Mouse (Mus musculus): ENCODE data around the gene Ahnak2. TPM values are rescaled to one million over a fixed set of nuclear protein-coding genes. Genes with fewer than 3 reads are reported as not detected.

Ahnak2 gene
- polyA plus RNA-seq, 1 experiment: 1.7 TPM

DNA sequence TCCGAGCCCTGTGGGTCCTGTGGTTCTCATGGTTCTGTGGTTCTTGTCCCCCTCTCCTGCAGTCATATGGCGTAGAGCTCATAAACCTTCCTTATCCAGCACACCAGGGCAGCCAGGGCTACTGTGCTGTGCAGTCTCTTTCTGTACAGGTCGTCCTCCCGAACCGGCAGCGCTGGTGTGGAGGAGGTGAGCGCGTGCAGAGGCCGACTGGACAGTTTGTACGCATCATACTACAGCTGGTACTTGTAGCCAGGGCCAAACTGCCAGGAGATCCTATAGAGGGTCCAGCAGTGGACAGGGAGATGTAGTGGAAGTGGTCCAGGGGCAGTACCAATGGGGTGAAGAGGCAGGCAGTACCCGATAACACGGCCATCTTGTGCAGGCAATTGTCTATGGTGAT is 51.5 kb downstream of the Ahnak2 start:
- H3K27ac ChIP-seq (ENCODE audit: insufficient read depth, low read length): no peak overlapping the region
- H3K4me1 ChIP-seq (ENCODE audit: control insufficient read depth, insufficient read depth, low read length): no peaks in the 10 kb centered on the region
- TF ChIP-seq POLR2A (IDR thresholded peaks at IDR 0.05; ENCODE audit: extremely low read depth, insufficient read depth, low read length) (no peak), CTCF (IDR thresholded peaks at IDR 0.05; ENCODE audit: extremely low read depth, insufficient read depth, low read length) (no peak)
- H3K4me3 ChIP-seq (ENCODE audit: insufficient read depth, low read length): no peak overlapping the region

DNA sequence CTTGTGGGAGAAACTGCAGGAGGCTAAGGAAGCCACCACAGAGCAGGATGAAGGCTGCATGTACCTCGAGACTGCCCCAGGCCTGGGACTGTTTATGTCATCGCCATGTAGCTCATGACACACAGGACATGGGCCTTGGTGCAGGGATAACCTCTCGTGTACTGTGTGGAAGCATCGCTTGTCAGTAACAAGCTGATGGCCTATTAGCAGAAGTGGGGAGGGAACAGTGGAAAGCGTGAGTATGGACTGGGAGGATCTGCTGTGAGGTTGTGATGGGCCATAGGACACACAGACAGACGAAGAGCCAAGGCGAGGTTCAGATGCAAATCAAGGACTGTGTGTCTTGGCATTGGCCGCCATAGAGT is 54.9 kb downstream of the Ahnak2 start:
- Histone ChIP-seq H3K27ac (ENCODE audit: insufficient read depth, low read length) (no peak overlapping the region), H3K4me1 (ENCODE audit: control insufficient read depth, insufficient read depth, low read length) (no peaks in the 10 kb centered on the region), H3K4me3 (ENCODE audit: insufficient read depth, low read length) (no peak overlapping the region)
- TF ChIP-seq CTCF (IDR thresholded peaks at IDR 0.05; ENCODE audit: extremely low read depth, insufficient read depth, low read length): no peak
- no peak for TF ChIP-seq POLR2A (IDR thresholded peaks at IDR 0.05; ENCODE audit: extremely low read depth, insufficient read depth, low read length)

DNA sequence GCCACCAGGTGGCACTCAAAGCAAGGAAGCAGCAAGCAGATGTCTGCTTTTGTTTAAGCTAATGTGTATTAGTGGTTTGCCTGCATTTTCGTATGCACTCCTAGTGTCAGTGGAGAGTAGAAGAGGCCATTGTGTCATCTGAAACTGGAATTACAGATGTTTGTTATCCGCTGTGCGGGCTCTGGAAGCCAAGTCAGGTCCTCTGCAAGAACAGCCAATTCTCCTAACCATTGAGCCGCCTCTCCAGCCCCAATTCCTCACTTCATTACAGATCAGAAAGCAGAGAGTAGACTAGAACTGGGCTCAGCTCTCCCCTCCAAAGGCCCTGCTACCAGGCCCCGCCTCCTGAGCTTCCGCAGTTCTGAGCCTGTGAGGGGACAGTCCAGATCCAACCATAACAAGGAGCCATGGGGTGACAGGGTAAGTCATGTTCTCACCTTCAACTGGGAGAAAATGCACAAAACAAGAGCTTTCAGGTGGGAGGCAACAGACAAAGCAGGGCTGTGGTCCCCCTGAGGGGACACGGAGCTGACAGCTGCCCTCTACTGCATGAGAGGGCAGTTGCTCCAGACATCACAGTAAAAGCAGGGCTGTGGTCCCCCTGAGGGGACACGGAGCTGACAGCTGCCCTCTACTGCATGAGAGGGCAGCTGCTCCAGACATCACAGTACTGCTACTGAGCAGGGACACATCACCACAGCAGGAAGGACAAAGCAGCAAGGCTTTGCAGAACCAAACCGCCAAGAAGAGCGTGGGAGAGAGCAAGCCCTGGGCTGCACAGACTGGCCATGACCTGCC is 55.5 kb downstream of the Ahnak2 start:
- no peak overlapping the region for H3K27ac ChIP-seq (ENCODE audit: insufficient read depth, low read length)
- no peak for TF ChIP-seq POLR2A (IDR thresholded peaks at IDR 0.05; ENCODE audit: extremely low read depth, insufficient read depth, low read length)
- TF ChIP-seq CTCF (IDR thresholded peaks at IDR 0.05; ENCODE audit: extremely low read depth, insufficient read depth, low read length): peak; percentile 59
- H3K4me3 ChIP-seq (ENCODE audit: insufficient read depth, low read length): no peak overlapping the region
- H3K4me1 ChIP-seq (ENCODE audit: control insufficient read depth, insufficient read depth, low read length): no peaks in the 10 kb centered on the region

DNA sequence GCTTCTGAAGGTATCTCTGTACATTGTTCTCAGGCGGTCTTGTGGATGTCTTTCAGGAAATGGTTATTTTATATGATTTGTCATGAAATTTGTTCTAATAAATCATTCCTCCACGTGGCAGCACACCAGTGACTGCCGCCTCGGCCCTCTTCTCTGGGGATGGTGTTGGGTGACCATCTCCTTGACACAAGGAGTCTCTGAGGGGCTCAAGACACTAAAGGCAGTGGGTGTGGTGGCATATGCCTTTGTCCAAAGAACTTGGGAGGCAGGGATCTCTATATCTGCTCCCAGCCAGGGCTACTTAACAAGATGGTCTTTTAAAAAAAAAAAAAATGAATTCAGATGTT is 56.0 kb downstream of the Ahnak2 start:
- no peak for TF ChIP-seq POLR2A (IDR thresholded peaks at IDR 0.05; ENCODE audit: extremely low read depth, insufficient read depth, low read length)
- no peak for TF ChIP-seq CTCF (IDR thresholded peaks at IDR 0.05; ENCODE audit: extremely low read depth, insufficient read depth, low read length)
- Histone ChIP-seq H3K4me3 (ENCODE audit: insufficient read depth, low read length) (no peak overlapping the region), H3K27ac (ENCODE audit: insufficient read depth, low read length) (no peak overlapping the region), H3K4me1 (ENCODE audit: control insufficient read depth, insufficient read depth, low read length) (no peaks in the 10 kb centered on the region)

DNA sequence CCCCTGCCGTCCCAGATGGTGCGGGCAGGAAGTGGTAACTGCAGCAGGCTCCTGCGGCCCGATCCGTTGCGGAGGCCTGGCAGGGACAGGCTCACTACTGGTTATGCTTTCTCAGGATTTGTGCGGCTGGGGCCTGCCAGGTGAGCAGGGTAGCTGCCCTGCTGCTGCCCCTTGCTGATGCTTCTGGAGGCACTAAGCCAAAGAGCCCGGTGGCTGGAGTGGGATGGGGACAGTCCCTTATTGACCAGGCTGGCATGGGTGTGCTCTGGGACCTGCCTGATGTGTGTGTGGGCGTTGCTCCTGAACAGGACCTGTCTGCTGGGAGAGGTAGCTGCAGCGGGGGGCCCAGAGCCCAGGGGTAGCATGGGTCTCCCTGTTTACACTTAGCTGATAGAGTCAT is 56.7 kb downstream of the Ahnak2 start:
- no peaks in the 10 kb centered on the region for H3K4me1 ChIP-seq (ENCODE audit: control insufficient read depth, insufficient read depth, low read length)
- H3K4me3 ChIP-seq (ENCODE audit: insufficient read depth, low read length): no peak overlapping the region
- TF ChIP-seq POLR2A (IDR thresholded peaks at IDR 0.05; ENCODE audit: extremely low read depth, insufficient read depth, low read length) (no peak), CTCF (IDR thresholded peaks at IDR 0.05; ENCODE audit: extremely low read depth, insufficient read depth, low read length) (no peak)
- no peak overlapping the region for H3K27ac ChIP-seq (ENCODE audit: insufficient read depth, low read length)

DNA sequence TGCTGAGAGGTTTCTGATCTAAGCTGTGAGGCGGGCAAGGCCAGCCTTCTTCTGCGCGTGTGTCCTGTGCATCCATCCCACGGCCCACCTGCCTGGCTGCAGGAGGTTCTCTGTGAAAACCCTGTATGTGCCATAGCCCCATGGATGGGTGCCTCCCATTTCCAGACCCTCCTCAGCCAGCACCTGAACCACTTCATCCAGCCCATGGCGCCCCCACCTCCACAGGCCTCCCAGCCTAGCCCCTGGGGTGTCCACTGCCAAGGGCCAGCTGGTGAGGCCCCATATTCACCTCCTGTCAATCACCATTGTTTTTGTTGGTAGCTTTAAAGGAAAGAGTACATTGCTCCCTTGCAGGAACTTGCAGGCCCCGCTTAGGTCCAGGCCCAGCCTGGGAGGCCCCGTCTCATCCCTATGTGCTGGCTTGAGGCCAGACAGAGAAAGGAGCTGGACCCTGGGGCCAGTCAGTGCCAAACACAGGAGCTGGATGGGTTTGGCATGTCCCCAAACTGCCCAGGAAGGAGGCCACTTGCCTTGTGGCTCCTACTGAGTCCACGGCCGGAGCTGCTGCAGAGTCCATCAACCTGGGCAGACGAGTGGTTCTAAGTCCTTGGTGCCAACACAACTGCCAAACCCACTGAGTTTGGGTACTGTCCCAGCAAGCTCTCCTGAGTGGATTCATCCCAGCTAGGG is 57.4 kb downstream of the Ahnak2 start:
- Histone ChIP-seq H3K27ac (ENCODE audit: insufficient read depth, low read length) (no peak overlapping the region), H3K4me3 (ENCODE audit: insufficient read depth, low read length) (no peak overlapping the region), H3K4me1 (ENCODE audit: control insufficient read depth, insufficient read depth, low read length) (no peaks in the 10 kb centered on the region)
- no peak for TF ChIP-seq CTCF (IDR thresholded peaks at IDR 0.05; ENCODE audit: extremely low read depth, insufficient read depth, low read length)
- TF ChIP-seq POLR2A (IDR thresholded peaks at IDR 0.05; ENCODE audit: extremely low read depth, insufficient read depth, low read length): no peak

DNA sequence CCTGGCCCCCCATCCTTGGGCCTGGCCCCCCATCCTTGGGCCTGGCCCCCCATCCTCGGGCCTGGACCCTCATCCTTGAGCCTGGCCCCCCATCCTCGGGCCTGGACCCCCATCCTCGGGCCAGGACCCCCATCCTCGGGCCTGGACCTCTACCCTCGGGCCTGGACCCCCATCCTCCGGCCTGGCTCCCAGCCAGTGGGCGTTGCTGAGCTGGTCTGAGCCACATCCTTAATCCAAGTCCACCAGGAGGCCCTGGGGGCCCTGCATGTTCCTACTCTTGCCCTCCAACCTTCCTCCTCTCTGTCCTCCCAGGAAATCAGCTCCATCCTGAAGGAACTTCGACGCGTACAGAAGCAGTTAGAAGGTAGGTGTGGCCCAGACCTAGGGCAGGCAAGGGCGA is 58.2 kb downstream of the Ahnak2 start:
- no peak overlapping the region for H3K4me3 ChIP-seq (ENCODE audit: insufficient read depth, low read length)
- no peak overlapping the region for H3K27ac ChIP-seq (ENCODE audit: insufficient read depth, low read length)
- no peaks in the 10 kb centered on the region for H3K4me1 ChIP-seq (ENCODE audit: control insufficient read depth, insufficient read depth, low read length)
- no peak for TF ChIP-seq CTCF (IDR thresholded peaks at IDR 0.05; ENCODE audit: extremely low read depth, insufficient read depth, low read length)
- no peak for TF ChIP-seq POLR2A (IDR thresholded peaks at IDR 0.05; ENCODE audit: extremely low read depth, insufficient read depth, low read length)

DNA sequence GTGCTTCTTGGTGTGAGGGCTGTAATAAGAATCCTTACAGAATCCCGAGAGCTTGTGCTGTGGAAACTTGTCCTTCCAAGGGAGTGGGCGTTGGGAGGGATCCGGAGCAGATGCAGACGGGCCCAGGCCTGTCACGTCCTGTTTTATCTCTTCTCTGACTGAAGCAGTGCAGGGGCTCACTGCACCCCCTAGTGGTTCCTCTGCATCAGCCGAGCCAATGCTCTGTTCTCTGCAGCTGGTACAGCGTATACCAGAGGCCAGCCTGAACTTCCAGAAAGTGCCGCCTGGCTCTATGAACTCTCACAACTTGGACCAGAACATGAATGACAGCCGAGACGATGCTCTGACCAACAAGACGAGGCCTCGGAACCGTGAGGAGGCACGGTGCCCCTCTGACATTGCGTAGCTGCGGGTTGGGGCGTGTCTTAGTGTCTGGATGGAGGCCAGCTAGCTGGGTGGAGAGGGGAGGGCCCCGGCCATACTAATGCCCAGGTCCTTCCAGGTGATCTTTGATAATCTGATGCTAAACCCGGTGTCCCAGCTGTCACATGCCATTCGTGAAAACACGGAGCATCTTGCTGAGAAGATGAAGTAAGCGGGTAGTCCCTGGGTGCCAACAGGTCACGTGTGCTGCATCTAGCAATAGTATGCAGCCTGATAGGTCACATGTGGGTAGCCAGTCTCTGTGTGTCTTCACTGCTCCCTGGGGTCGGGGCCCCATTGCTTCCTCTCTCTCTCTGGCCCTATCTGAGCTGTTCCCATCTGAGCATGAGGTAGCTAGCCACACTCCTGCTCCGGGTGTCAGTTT is 59.1 kb downstream of the Ahnak2 start:
- no peak overlapping the region for H3K27ac ChIP-seq (ENCODE audit: insufficient read depth, low read length)
- H3K4me3 ChIP-seq (ENCODE audit: insufficient read depth, low read length): no peak overlapping the region
- TF ChIP-seq CTCF (IDR thresholded peaks at IDR 0.05; ENCODE audit: extremely low read depth, insufficient read depth, low read length): peak; percentile 81
- no peak for TF ChIP-seq POLR2A (IDR thresholded peaks at IDR 0.05; ENCODE audit: extremely low read depth, insufficient read depth, low read length)
- no peaks in the 10 kb centered on the region for H3K4me1 ChIP-seq (ENCODE audit: control insufficient read depth, insufficient read depth, low read length)

DNA sequence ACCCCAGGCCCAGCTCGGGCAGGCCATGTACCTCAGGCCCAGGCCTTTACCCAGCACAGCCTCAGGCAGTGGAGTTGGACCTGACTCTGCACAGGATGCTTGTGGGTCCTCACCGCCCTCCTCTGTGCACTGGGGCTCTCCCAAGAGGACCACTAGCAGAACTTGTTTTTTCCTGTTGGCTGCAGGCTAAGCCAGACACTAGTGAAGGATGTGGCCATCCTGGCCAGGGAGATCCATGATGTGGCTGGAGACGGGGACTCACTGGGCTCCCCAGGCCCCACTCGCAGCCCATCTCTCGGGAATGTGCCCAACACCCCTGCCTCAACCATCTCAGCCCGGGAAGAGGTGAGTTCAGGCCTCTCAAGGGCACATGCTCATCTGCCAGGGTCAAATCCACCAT is 59.7 kb downstream of the Ahnak2 start:
- Histone ChIP-seq H3K27ac (ENCODE audit: insufficient read depth, low read length) (no peak overlapping the region), H3K4me3 (ENCODE audit: insufficient read depth, low read length) (no peak overlapping the region), H3K4me1 (ENCODE audit: control insufficient read depth, insufficient read depth, low read length) (no peaks in the 10 kb centered on the region)
- no peak for TF ChIP-seq POLR2A (IDR thresholded peaks at IDR 0.05; ENCODE audit: extremely low read depth, insufficient read depth, low read length)
- TF ChIP-seq CTCF (IDR thresholded peaks at IDR 0.05; ENCODE audit: extremely low read depth, insufficient read depth, low read length): no peak

All from cortical plate, adult 2 months (tissue).